ENCODE assay signal across 42 mouse cellular contexts in genomic region chr6:116458728-116459127, GRCm38 (mm10). TPM values are rescaled to one million over a fixed set of nuclear protein-coding genes. Genes with fewer than 3 reads are reported as not detected.
DNase-seq lines count a peak whose midpoint lies in the region; ATAC-seq and TF ChIP-seq lines count a peak whose summit lies in the region.
"Had no signal": no experiment of that assay in that cellular context is flagged by ENCODE, and none has a peak within 500 bp of the region (broad histone marks: within the 10 kb centered on the region; RNA-seq: fewer than 3 reads in every experiment).

No protein-coding gene starts in this region.

- ATAC-seq in forebrain, embryonic 14.5 days: no peak
- ATAC-seq: activated CD4-positive, CD25-positive, alpha-beta regulatory T cell, adult 4 months; forebrain, postnatal 0 days; inflammation-experienced regulatory T-cells, adult 6 months; midbrain, embryonic 16.5 days had no signal

- peak overlapping the region; percentile 89 for H3K27ac ChIP-seq in bone marrow, adult 2 months (ENCODE audit: control insufficient read depth, insufficient read depth, low read depth, low read length, poor library complexity)
- H3K27ac ChIP-seq in macrophage: 0 out of 2 replicates have a peak overlapping the region, but pooled peaks have one; percentile 24
- H3K27ac ChIP-seq in forebrain, embryonic 14.5 days (ENCODE audit: low read depth, low read length): no peak overlapping the region
- H3K27ac ChIP-seq: heart, embryonic 10.5 days; heart, embryonic 15.5 days; hindbrain, embryonic 14.5 days; kidney, embryonic 15.5 days; limb, embryonic 12.5 days; liver, embryonic 13.5 days had no signal

- H3K79me2 ChIP-seq in macrophage (ENCODE audit: inconsistent target): no peaks in the 10 kb centered on the region

- peak overlapping the region; percentile 61 for H3K4me3 ChIP-seq in bone marrow, adult 2 months (replicated peaks; ENCODE audit: control insufficient read depth, low read depth, low read length)
- no peak overlapping the region for H3K4me3 ChIP-seq in macrophage (ENCODE audit: inconsistent target)
- no peak overlapping the region for H3K4me3 ChIP-seq in forebrain, embryonic 14.5 days (ENCODE audit: low read depth, low read length)
- H3K4me3 ChIP-seq: erythroblast, embryonic 14.5 days; heart, embryonic 10.5 days; heart, embryonic 15.5 days; kidney, embryonic 15.5 days; limb, embryonic 12.5 days; liver, embryonic 13.5 days had no signal

- H3K9me3 ChIP-seq in forebrain, embryonic 14.5 days (replicated peaks; ENCODE audit: control insufficient read depth, low read length): no peaks in the 10 kb centered on the region
- H3K9me3 ChIP-seq: heart, embryonic 10.5 days; heart, embryonic 15.5 days; kidney, embryonic 15.5 days; limb, embryonic 12.5 days; liver, embryonic 13.5 days had no signal

- WGBS in bone marrow, adult 2 months: 7% methylated on average over 4 of the region's 4 CpGs
- WGBS in macrophage (ENCODE audit: missing documents): 16% methylated on average over 4 of the region's 4 CpGs
- WGBS in forebrain, embryonic 14.5 days: 70% methylated on average over 4 of the region's 4 CpGs

- DNase-seq in heart, adult 11 months: peak; percentile 79
- no peak for DNase-seq in heart, postnatal 10 days
- peak; percentile 92 for DNase-seq in 416B (ENCODE audit: low read depth)
- no peak for DNase-seq in kidney, postnatal 14 days
- no peak for DNase-seq in adrenal gland, postnatal 4 days (ENCODE audit: low spot score in 2 of 2)
- no peak for DNase-seq in forebrain, embryonic 14.5 days (ENCODE audit: low spot score)
- DNase-seq: adrenal gland, adult 2 months; adrenal gland, postnatal 36 days; cerebellum, adult 11-12 months; cerebellum, postnatal 10 days; forebrain, postnatal 0 days; gastrocnemius, postnatal 10 days; heart, postnatal 4 days; kidney, adult 18-20 months; kidney, postnatal 4 days; liver, embryonic 13.5 days; lung, embryonic 14.5 days; right cerebral cortex, adult 18-20 months; spleen, adult 18-20 months; thymus, adult 18-20 months; thymus, postnatal 25 days had no signal

- no peak for TF ChIP-seq POLR2A in bone marrow, adult 2 months (IDR thresholded peaks at IDR 0.05; ENCODE audit: borderline replicate concordance, control insufficient read depth, low read depth, low read length)

- H3K9ac ChIP-seq in forebrain, embryonic 14.5 days (ENCODE audit: low read length): no peak overlapping the region
- H3K9ac ChIP-seq: forebrain, postnatal 0 days; heart, embryonic 15.5 days; hindbrain, embryonic 14.5 days; kidney, embryonic 15.5 days; limb, embryonic 12.5 days; liver, embryonic 13.5 days; lung, embryonic 14.5 days had no signal

- intact Hi-C loops in heart, postnatal 10 days (cut with DNase I): no loop called here

- H3K4me2 ChIP-seq in forebrain, embryonic 14.5 days (ENCODE audit: low read length): no peak overlapping the region
- H3K4me2 ChIP-seq: heart, embryonic 15.5 days; hindbrain, embryonic 14.5 days; kidney, embryonic 15.5 days; limb, embryonic 12.5 days; liver, embryonic 13.5 days; lung, embryonic 14.5 days; midbrain, embryonic 11.5 days had no signal

- H3K4me1 ChIP-seq in bone marrow, adult 2 months (ENCODE audit: control insufficient read depth, insufficient read depth, low read length): peaks cover 3% of the 10 kb centered on the region
- H3K4me1 ChIP-seq in forebrain, embryonic 14.5 days (ENCODE audit: control insufficient read depth, insufficient read depth, low read length): peaks cover 4% of the 10 kb centered on the region; the same call in 1 of the 2 replicates

- H3K27me3 ChIP-seq in forebrain, embryonic 14.5 days (replicated peaks; ENCODE audit: control insufficient read depth, insufficient read depth, low read length): 0 out of 2 replicates have a peak, but pooled peaks cover 8% of the 10 kb centered on the region

- H3K36me3 ChIP-seq in macrophage (ENCODE audit: inconsistent target): no peaks in the 10 kb centered on the region
- no peaks in the 10 kb centered on the region for H3K36me3 ChIP-seq in forebrain, embryonic 14.5 days (ENCODE audit: control insufficient read depth, insufficient read depth, low read length)
- H3K36me3 ChIP-seq: heart, embryonic 10.5 days; heart, embryonic 15.5 days; kidney, embryonic 15.5 days; limb, embryonic 12.5 days; liver, embryonic 13.5 days had no signal

- no peak for TF ChIP-seq CTCF in bone marrow, adult 2 months (IDR thresholded peaks at IDR 0.05; ENCODE audit: control insufficient read depth, insufficient read depth, low read length)

RNA-seq across cellular contexts. Expression of gene Alox5, which starts 2.2 kb away (rescaled TPM):
- 1 to 10 TPM; 4.3 to 4.6 TPM for total RNA-seq in heart, postnatal 10 days (2021)
- polyA plus RNA-seq in bone marrow, adult 2 months (2011; ENCODE audit: insufficient read depth, insufficient read length, low replicate concordance, missing spikeins): 16.1 and 17.9 TPM in 2 replicates
- under 1 TPM in 1 of 26 experiments, not detected in 25; 0.65 TPM for total RNA-seq in macrophage (2018; cell fraction: chromatin; rRNA removed)
- total RNA-seq in macrophage (2018; cell fraction: cytosol; rRNA removed): under 1 TPM; 0.07 to 0.66 (median 0.24) TPM
- 1 to 10 TPM in 1 of 26 experiments, under 1 TPM in 12, not detected in 13; 0.17 to 1.7 (median 0.52) TPM for total RNA-seq in macrophage (2018; cell fraction: nucleus; rRNA removed)
- polyA plus RNA-seq in macrophage (2018): 0.45 to 1.1 TPM (median 0.86 TPM) in 3 replicates
- 1 to 10 TPM; 1.1 to 3.5 TPM for total RNA-seq in adrenal gland, postnatal 4 days (2021)
- 0.50 and 0.74 TPM in 2 replicates for polyA plus RNA-seq in forebrain, embryonic 14.5 days (2014; fragmentation: Nextera tagmentation; extraction: Ambion mirVana)
- polyA plus RNA-seq: activated CD4-positive, CD25-positive, alpha-beta regulatory T cell, adult 4 months; inflammation-experienced regulatory T-cells, adult 6 months had no signal

RNA-seq across cellular contexts. Expression of gene Olfr211, which starts 30.2 kb away (rescaled TPM):
- not detected for total RNA-seq in heart, postnatal 10 days (2021)
- not detected in 2 replicates for polyA plus RNA-seq in bone marrow, adult 2 months (2011; ENCODE audit: insufficient read depth, insufficient read length, low replicate concordance, missing spikeins)
- total RNA-seq in macrophage (2018; cell fraction: chromatin; rRNA removed): not detected
- not detected for total RNA-seq in macrophage (2018; cell fraction: cytosol; rRNA removed)
- total RNA-seq in macrophage (2018; cell fraction: nucleus; rRNA removed): not detected
- polyA plus RNA-seq in macrophage (2018): not detected in 3 replicates
- total RNA-seq in adrenal gland, postnatal 4 days (2021): not detected
- not detected in 2 replicates for polyA plus RNA-seq in forebrain, embryonic 14.5 days (2014; fragmentation: Nextera tagmentation; extraction: Ambion mirVana)
- total RNA-seq: adrenal gland, adult 2 months; adrenal gland, postnatal 36 days; forebrain, postnatal 0 days; gastrocnemius, postnatal 10 days; heart, postnatal 4 days; layer of hippocampus, adult 8-10 months; layer of hippocampus, postnatal 25 days; left cerebral cortex, postnatal 14 days had no signal
- polyA plus RNA-seq: activated CD4-positive, CD25-positive, alpha-beta regulatory T cell, adult 4 months; adrenal gland, adult 2 months; cortical plate, adult 2 months; embryonic facial prominence, embryonic 14.5 days; erythroblast, embryonic 14.5 days; forebrain, embryonic 11.5 days; forebrain, postnatal 0 days; gonadal fat pad, adult 2 months; heart, embryonic 10.5 days; heart, embryonic 15.5 days; hindbrain, embryonic 14.5 days; inflammation-experienced regulatory T-cells, adult 6 months; kidney, embryonic 15.5 days; limb, embryonic 12.5 days; liver, embryonic 13.5 days; lung, embryonic 14.5 days; midbrain, embryonic 11.5 days; midbrain, embryonic 16.5 days; neural tube, embryonic 11.5 days; stomach, embryonic 16.5 days had no signal

RNA-seq across cellular contexts. Expression of gene Olfr212, which starts 47.6 kb away (rescaled TPM):
- total RNA-seq in heart, postnatal 10 days (2021): not detected
- polyA plus RNA-seq in bone marrow, adult 2 months (2011; ENCODE audit: insufficient read depth, insufficient read length, low replicate concordance, missing spikeins): not detected in 2 replicates
- total RNA-seq in macrophage (2018; cell fraction: chromatin; rRNA removed): not detected
- not detected for total RNA-seq in macrophage (2018; cell fraction: cytosol; rRNA removed)
- not detected for total RNA-seq in macrophage (2018; cell fraction: nucleus; rRNA removed)
- polyA plus RNA-seq in macrophage (2018): not detected in 3 replicates
- under 1 TPM in 1 of 2 experiments, not detected in 1; 0.17 TPM for total RNA-seq in adrenal gland, postnatal 4 days (2021)
- polyA plus RNA-seq in forebrain, embryonic 14.5 days (2014; fragmentation: Nextera tagmentation; extraction: Ambion mirVana): not detected in 2 replicates
- total RNA-seq: forebrain, postnatal 0 days; gastrocnemius, postnatal 10 days; layer of hippocampus, postnatal 25 days; left cerebral cortex, postnatal 14 days had no signal
- polyA plus RNA-seq: activated CD4-positive, CD25-positive, alpha-beta regulatory T cell, adult 4 months; adrenal gland, adult 2 months; cortical plate, adult 2 months; embryonic facial prominence, embryonic 14.5 days; erythroblast, embryonic 14.5 days; forebrain, embryonic 11.5 days; forebrain, postnatal 0 days; gonadal fat pad, adult 2 months; heart, embryonic 10.5 days; hindbrain, embryonic 14.5 days; inflammation-experienced regulatory T-cells, adult 6 months; kidney, embryonic 15.5 days; limb, embryonic 12.5 days; liver, embryonic 13.5 days; lung, embryonic 14.5 days; midbrain, embryonic 16.5 days; neural tube, embryonic 11.5 days; stomach, embryonic 16.5 days had no signal

Comparison
In these comparisons a context has a peak if more than half of its experiments do, and no peak if none do; other contexts are left out.
1. DNase-seq: peak in heart, adult 11 months (single experiment) and 416B (single experiment); none in heart, postnatal 10 days (0 of 2), kidney, postnatal 14 days (single experiment), adrenal gland, postnatal 4 days (0 of 2) and forebrain, embryonic 14.5 days (single experiment).